Mouse (Mus musculus): ENCODE data around the gene Prrc2b.

Gene Prrc2b

DNA sequence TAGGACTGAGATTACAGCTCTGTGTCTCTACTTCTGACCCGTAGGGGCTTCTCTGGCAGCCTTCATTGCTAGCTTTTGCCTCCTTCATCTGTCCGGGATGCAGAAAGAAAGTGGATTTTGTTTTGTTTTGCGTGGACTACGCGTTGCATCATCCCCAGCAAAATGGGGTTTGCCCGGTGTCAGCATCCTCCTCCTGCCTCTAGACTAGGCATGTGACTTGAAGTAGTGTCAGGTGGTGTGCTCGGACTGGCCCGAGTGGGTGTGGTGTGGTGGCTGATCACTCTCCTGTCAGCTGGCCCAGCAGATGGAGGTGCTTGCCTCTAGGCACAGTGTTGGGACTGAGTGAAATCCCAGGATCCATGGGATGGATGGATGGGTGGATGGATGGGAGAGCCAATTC is 11.2 kb downstream of the Prrc2b start:
- no peak for DNase-seq (ENCODE audit: low spot score in 2 of 2)

DNA sequence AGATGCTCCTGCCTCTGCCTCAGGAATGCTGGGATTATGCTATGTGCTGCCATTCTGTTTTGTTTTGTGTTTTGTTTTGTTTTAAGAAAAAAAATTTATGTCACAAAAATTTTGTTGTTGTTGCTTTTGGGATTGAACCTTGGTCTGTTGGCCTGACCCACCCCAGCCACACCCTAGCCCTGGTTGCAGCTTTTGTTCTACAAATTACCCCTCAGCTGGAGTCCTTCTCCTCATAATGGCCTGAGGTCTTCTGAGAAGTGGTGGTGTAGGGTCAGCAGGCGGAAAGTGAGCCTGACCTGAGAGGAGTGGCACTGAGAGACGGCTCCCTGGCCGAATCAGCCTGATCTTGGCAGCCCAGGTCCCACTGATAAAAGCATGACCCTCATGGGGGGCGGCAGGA is 11.8 kb downstream of the Prrc2b start:
- no peak for DNase-seq (ENCODE audit: low spot score in 2 of 2)

DNA sequence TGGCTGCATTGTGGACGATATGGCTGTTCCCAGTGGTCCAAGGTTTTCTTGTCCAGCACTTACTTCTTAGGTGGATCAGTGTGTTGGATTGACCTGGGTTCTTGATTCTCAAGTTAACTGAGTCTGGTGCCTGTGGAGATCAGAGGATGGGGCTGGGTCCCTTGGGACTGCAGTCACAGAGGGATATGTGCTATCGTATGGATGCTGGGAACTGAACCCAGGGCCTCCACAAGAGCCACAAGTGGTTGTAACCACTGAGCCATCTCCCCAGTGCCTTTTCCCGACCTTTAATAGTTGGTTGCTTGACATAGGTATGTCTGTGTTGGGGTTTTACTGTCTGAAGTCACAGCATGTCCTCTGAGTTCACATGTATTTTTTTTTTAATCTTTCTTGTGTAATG is 12.2 kb downstream of the Prrc2b start:
- DNase-seq (ENCODE audit: low spot score in 2 of 2) = no peak

DNA sequence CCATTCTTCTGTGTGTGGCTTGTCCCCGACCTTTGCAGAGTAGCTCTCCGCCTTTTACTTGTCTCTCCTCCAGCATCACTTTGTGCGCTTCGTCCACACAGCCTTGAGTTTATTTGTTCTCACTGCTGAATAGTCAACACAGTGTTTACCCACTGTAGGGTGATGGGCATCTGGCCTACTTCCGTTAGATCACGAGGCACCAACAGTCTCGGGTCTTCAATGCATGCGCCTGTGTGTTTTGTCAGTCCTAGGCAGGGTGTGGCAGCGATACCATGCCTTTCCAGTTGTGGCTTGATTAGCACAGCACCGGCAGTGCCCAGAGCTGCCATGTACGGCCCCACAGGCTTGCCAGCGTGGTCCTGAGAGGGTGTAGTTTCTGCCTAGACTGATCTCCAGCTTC is 13.6 kb downstream of the Prrc2b start:
- no peak for DNase-seq (ENCODE audit: low spot score in 2 of 2)

DNA sequence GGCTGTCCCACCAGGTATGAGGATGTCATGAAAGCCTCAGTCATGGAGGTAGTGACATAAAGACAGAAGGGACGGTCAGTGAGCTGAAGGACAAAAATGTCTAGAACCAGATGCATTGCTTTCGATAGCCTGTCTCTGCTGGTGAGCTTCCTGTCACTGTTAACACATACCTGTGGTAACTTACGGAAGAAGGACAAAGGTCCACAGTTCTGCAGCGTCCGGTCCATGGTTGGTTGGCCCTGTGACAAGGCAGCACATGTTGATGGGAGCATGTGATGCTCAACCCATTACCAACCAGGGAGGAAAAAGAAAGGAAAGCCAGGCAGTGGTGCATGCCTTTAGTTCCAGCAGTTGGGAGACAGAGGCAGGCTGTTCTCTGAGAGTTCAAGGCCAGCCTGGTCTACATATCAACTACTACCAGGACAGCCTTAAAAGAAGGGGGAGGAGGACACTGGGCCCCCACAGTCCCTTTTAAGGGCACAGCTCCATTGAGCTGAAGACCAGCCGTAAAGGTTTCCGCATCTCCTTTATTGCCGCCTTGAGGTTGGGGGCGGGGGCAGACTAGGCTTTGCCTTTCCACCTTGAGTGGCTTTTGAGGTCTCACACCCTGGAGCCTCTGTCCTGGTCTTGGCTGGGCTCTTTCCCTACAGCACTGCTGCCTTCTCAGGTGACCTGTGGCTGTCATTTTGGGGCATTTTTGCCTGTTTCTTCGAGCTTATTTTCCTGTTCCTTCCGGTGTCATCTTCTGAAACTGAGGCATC is 14.3 kb downstream of the Prrc2b start:
- DNase-seq (ENCODE audit: low spot score in 2 of 2) = no peak

DNA sequence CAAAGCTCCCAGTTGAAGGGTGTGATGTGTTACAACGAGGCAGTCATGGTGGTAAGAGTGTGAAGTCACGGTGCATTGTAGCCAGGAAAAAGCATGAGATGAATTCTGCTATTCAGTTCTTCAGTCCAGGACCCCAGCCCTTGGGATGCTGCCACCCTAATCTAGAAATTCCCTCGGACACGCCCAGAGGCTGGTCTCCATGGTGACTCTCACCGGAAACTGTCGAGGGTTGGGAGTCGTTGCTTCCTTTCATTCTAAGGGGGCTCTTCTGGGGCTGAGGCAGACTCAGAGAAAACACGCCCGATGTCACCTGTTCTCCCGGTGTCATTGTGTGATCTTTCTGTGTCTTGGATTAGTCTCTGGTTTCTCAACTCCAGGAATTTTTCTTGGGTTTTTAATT is 15.7 kb downstream of the Prrc2b start:
- peak; percentile 46 to 57 for DNase-seq (ENCODE audit: low spot score in 2 of 2)

DNA sequence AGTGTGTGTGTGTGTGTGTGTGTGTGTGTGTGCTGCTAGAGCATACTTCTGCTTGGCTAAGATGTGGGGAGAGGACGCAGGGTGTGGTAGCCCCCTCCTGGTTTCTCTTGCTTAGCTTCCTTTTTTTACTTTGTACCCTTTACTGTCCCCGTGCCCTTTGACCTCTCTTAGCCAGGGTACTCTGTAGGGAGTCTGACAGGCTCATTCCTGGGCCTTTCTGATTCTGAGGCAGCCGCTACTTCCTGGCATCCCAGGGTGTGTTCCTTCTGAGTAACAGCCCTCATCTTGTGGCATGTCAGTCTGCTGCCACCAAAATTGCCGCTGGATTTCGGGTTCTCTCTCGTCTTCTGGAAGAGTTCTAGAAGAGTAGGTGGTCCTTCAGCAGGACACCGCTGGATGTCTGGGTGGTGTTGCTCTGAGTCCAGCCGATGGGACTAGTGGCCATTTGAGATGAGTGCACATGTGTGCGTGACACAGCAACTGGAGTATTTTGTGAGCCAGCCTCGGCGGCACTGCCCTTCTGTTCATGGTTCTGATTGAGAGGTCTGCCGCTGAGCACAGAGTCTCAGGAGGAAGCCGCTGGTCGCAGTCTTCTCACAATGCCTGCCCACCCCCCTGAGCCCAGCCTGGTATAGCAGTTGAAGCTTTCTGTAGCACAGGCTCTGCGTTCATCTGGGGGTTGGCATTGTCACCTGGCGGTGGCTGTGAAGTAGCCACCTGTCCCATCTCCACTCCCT is 16.3 kb downstream of the Prrc2b start:
- DNase-seq (ENCODE audit: low spot score in 2 of 2) = peak; percentile 55 to 65

DNA sequence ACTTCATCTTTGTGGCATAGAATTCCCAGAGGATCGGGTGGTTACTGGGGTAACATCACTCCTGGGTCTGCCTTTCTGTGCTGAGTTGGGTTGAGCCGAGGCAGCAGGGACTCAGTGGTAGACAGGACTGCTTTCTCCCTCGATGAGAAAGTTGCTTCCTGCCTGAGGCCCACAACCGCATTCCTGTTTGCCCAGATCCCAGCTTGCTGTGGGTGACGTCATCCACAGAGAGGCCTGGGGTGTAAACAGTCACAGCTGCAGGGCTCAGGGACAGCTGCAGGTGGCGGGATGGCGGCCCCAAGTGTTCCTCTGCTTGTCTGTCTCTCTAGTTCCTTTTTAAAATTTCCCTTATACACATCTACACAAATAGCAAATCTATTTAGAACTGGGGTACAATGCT is 16.9 kb downstream of the Prrc2b start:
- DNase-seq (ENCODE audit: low spot score in 2 of 2) = peak; percentile 89 to 92

DNA sequence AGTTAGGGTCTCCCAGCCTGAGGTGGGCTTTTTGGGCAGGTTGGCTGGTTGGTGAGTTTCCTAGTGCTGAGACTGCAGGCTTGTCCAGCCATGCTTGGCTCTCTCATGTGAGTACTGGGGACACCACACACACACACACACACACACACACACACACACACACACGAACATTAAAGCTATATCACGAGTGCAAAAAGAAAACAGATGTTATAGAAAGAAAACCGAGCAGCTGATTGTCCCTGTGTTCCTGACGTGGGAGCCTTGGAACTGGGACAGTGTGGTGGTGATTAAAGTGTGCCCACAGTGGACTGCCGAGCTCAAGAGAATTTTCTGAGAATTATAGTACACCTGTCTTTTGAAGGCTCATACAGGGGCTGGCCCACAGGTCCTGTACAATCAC is 18.4 kb downstream of the Prrc2b start:
- no peak for DNase-seq (ENCODE audit: low spot score in 2 of 2)

DNA sequence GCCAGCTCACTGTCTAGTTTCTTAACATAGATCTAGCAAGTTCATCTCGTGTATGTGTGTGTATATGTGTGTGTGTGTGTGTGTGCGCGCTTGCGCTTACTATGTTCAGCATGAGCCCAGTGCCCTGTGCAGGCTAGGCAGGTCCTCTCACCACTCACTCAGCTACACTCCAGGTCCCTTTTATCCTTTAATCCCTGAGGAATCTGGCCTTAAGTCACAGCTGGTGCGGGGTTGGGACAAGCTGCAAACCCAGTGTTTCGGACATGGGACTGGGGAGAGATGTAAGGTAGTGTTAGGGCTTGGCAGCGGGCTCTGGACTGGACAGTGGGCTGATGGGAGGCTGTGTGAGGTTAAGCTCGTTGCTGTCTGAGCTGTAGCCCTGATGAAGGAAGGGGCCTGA is 19.1 kb downstream of the Prrc2b start:
- no peak for DNase-seq (ENCODE audit: low spot score in 2 of 2)

DNA sequence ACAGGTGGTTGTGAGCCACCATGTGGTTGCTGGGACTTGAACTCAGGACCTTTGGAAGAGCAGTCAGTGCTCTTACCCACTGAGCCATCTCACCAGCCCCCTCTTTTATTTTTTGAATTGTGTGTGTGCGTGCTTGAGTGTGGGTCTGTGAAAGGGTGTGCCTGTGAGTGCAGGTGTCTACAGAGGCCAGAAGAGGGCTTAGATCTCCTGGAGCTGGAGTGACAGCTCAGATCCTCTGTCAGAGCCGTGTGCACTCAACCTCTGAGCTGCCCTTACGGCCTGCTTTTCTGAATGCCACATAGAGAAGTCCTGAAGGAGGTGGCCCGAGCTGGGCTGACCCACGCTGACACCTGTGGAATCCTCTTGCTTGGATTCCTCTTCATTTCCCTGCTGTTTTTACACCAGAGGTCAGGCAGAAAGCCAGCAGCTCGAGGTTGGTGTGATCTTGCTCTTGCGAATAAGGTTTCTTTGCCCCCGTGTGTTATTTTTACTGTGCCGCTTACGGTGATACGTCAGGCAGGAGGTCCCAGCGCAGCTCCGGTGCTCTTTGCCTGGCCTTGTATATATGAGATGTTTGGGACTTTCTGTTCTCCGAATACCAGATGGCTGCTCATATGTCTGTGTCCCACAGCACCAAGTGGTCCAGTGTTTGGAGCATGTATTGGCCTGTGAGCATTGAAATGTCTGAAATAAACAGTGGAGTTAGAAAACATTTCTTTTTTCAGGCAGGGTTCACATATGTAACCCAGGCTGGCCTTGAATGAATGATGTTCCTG is 21.0 kb downstream of the Prrc2b start:
- DNase-seq (ENCODE audit: low spot score in 2 of 2) = no peak

DNA sequence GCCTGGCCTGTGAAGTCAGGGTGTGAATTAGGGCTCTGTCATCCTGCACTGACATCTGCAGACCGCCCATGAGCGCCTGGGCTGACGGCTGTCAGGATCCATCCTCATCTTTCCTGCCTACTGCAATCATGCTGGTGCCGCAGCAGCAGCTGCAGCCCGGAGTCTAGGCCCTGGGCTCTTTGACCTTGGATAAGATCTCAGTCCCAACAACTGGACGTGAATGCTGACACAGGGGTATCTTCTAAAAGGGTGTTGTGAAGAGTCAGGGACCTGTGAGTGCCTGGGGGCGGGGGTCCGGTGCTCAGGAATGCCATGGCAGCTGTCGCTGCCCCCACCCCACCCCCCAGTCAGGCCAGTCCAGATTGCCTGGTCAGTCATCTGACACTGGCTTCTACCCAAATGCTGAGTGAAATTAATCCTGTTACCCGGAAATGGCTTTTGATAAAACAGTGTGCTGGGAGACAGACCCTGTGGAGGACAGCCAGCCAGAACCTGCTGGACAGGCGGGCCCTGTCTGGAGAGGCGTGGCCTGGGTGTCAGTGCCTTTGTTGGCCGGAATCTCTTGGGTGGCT is 23.4 kb downstream of the Prrc2b start:
- no peak for DNase-seq (ENCODE audit: low spot score in 2 of 2)

DNA sequence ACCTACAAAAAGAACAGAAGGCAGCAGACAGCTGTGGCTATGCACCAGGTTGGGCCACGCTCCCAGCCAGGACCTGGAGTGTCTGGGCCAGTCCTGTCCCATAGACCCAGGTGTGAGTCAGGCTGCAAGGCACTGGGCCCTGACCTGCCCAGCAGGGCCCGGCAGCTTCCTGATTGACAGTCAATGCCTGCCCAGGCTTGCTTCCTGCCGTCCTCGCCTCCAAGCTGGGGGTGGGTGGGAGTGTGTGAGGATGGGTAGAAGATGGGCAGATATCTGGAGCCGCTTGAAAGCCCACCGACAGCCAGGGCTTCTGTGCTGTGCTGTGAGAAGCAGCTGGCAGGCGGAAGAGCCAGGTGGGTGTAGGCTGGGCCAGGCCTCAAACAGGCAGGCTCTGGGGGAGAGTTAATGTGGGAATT is 24.2 kb downstream of the Prrc2b start:
- peak; percentile 47 to 48 for DNase-seq (ENCODE audit: low spot score in 2 of 2)

DNA sequence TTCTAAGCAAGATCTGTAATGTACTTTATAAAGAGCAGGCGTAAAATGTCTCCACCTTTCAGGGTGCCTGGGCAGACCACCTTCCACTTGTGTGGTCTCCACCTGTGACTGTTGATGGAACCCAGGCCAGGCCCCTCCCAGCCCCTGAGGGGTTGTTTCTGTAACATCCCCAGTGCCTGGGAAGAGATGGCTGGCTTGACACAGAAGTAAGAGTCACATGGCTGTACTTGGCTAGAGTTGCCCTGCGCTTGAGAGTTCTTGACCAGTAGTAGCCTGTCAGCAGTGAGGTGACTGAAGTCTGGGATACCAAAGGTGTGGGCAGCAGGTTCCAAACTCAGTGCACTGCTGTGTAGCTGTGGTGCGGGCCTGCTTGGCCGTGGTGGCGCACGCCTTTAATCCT is 24.6 kb downstream of the Prrc2b start:
- DNase-seq (ENCODE audit: low spot score in 2 of 2) = no peak

DNA sequence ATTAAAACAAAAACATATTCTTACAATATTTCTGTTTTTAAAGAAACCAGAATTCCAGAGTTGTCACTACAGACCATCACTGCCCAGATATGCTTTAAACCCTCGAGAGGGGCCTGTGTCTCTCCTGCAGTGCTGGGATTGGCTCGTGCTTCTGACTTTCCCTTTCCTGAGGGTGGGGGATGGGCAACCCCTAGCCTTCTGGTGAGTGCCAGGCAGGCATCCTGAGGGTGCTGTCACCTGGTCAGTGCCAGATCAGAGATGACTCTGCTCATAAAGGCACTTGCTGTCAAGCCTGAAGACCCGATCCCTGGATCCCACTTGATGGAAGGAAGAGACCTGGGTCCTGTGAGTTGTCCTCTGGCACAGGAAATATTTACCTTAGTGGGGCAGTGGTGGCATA is 26.0 kb downstream of the Prrc2b start:
- no peak for DNase-seq (ENCODE audit: low spot score in 2 of 2)

DNA sequence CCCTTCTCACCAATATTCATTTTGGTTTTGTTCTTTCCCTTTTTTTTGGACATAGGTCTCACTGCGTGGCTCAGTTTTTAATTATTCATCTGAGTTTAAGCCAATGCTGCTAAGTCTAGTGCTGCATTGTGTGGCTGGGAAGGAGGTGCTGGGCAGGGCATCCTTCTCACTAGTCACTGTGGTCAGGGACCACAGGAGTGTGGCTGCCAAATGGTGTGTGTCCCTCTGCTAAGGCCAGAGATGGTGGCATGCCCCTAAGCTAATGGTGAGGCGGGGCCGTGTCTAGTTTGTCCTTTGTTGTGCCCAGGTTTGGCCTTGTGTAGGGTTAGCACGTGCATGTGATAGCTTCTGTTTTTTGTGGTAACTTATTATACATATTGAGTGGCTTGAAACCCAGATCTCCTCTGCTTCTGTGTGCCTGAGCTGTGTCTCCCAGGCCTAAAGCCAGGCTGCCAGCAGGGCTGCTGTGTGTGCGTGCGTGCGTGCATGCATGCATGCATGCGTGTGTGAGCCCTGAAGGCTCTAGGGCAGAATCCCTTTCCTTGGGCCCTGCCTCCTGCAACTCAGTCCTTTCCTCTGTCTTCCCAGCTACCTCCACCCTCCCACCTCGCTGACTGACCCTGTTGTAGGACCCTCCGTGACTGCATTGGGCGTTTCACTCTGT is 26.6 kb downstream of the Prrc2b start:
- DNase-seq (ENCODE audit: low spot score in 2 of 2) = no peak

DNA sequence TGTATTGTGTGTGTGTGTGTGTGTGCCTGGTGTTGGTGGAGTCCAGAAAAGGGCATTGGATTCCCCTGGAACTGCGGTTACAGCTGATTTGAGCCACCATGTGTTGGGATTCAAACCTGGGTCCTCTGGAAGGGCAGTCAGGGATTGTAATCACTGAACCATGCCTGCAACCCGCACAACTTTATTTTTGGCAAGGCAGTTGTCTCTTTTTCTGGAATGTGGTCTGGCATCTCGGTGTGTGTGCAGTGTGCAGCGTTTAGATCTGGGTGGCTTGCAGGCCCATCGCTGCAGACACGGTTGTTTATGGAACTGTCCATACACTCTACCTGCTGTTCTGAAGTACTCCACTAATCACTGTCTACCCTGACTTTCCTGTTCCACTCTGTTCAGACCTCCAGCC is 28.5 kb downstream of the Prrc2b start:
- no peak for DNase-seq (ENCODE audit: low spot score in 2 of 2)

DNA sequence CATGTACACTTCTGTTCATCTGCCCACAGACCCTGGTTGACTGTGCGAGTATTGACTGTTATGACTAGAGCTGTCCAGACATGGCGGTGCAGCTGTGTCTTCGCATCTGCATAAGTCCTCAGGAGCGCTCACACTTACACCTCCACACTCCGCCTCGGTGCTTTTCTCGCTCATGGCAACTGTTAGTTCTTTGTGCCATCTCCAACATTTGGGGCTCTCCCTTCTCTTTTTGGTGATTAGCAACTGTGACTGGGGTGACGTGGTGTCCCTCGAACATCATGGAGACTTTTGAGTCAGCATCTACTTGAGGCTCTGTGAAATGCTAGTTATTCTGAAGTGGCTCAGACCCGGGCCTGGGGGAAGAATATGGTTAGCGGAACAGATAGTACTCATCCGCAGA is 29.2 kb downstream of the Prrc2b start:
- no peak for DNase-seq (ENCODE audit: low spot score in 2 of 2)

DNA sequence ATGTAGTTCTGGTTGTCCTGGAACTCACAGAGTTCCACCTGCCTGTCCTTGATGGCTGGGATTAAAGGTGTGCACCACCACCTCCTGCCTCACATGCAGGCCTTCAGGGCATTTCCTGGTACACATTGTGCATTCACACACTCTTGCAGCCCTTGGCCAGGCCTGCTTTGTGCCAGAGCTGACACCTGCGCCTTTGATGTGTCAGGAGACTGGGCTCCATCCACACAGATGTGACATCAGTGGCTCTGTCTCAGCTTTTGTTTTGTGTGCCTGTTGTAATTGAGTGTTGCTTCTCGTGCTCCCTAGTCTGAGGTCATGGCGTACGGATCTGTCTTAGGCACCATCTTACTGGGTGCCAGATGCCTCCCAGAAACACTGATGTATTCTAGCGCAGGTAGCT is 30.5 kb downstream of the Prrc2b start:
- DNase-seq (ENCODE audit: low spot score in 2 of 2) = peak; percentile 66 to 81

DNA sequence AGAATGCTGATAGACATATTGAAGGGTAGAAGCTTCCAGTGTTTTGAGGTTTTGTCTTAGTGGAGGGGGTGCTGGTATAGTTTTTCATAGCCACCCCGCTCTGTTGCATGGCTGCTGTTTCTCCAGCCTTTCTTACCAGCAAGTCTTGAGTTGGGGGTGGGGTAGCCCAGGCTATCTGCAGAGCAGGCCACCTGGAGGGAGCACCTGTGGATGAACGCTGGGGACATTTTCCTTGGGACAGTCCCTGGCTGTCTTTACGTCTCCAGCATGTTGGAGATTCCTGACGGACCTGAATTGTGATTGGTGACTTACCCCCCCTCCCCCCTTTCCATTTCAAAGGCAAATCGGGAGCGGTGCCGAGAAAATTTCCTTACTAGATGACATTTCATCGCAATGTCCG is 31.2 kb downstream of the Prrc2b start:
- DNase-seq (ENCODE audit: low spot score in 2 of 2) = no peak

DNA sequence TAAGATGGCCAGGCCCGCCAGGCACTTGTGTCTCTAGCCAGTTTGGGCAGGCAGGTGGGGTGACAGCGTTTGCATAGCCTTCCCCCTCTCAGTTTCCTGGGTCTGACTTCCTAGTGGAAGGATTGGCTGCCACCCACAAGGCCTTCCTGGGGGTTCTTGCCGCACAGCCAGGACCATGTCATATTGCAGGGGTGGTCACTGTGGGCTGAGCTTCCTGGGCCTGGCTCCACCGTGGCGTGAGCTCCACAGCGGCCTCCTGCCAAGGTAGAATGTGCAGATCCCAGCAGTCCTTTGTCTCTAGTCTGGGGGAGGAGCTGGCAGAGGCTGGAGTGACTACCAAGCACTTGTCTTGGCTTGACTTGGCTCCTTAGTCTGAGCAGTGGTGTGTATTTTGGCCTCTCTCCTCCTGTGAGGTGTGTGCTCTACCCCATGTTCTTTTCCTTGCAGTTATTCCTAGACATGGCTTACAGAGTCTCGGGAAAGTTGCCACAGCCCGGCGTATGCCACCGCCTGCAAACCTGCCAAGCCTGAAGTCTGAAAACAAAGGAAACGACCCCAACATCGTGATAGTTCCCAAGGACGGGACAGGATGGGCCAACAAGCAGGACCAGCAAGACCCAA is 31.9 kb downstream of the Prrc2b start:
- no peak for DNase-seq (ENCODE audit: low spot score in 2 of 2)
